Mouse (Mus musculus) thymus, postnatal 4 days (tissue): ENCODE results near the gene Irgm1.
"Not testable (repeated sequence)": the region's sequence is repeated elsewhere in the genome, so short reads cannot be mapped to it uniquely, and the experiment has no call there.

Source experiments
- DNase-seq: peaks from one replicate; pipeline ENCODE4 v3.0.0; 2021

Irgm1 gene

DNA sequence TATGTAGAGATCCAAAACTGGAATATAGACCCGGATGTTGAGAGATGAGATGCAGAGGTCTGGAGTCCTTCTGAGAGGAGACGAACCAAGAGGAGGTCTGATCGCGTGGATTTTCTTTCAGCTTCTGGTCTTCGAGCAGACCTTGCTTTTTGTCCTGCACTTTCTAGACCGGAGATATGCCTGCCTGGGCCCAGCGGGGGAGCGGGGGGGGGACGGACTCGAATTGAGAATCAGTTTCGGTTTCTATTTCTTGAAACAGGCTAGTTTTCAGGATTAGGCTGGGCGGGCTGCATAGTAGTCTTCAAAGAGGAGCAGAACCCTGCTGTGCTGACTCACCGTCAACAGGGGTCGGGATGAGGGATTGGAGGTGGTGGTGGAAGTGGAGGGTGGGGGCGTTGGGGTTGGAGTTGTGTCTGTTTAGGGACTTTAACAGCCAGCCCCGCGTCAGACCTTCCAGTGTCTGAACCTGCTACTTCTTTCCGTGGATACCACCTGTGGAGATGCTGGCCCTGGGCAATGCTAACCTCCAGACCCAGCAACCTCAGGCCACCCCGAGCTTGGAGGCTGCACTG, at the start of gene Irgm1:
Gene Irgm1 (minus strand): TSS at position 483 of the 572 bp plus-strand sequence.
- DNase-seq: peak; percentile 78

DNA sequence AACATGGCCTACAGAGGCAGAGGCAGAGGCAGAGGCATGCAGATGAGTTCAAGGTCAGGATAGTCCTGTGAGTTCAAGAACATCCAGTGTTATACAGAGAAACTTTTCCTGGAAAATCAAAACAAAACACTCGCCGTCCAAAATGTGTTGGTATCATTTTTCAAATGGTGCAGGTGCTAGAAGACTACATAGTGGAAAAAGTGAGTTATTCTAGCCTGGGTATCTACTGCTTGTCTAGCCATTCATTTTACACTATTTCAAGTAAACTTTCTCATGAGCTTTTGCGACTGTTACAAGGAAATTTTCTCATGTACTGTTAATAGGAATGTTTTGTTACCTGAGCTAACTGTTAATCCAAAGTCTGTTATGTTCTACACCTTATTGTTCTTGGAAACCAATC, 46.9 kb upstream of the Irgm1 start:
- no peak for DNase-seq

DNA sequence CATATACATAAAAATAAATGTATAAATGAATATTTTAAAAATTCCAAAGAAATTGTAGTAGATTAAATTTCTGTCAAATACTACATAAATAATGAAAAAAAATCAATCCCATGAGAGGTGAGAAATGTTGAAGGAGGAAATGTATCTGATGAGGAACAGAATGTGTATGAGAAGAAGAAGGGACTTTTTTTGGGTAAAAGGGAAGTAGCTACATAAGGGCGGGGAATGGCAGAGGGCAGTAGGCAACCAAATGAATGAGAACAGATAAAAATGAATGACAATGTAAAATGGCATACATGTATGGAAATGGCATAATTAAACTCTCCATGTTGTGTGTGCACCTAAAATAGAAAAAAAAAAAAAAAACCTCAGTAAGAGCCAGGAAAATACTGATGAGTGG, 42.1 kb upstream of the Irgm1 start:
- no peak for DNase-seq

DNA sequence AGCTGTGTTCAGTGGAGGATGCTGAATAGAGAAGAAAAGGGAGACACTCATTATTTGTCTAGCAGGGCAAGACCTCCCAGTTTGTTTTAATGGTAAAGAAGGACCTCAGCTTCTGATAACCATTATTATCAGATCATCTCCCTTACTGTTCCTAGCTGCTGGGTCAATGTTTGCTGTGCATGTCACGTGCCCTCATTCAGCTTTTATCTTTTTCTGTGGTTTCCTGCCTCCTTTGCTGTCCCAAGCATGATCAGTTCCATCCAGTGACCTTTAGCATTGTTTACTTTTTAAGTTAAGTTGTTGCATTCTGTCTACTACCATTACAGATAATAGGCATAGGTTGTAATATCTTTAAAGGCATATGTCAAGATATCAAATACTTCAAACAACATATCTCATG, 37.0 kb upstream of the Irgm1 start:
- no peak for DNase-seq

DNA sequence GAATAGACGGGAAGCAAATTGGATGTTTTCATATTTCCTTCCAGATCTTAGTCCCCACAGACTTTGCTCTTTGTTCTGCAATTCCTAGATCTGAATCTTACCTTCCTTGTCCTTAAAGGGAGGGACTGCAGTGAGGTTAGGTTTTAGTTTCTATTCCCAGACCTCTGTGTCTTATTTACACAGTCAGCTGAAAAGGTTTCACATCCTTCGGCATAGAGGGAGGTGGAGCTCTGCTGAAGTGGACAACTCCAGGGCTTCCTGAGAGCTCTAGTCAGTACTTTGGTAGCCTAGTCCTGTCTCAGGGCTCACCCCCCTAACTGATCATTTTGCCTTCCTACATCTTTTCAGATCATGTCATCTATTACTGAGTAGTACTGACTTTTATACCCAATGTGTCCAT, 30.5 kb upstream of the Irgm1 start, which contains the start of gene Gm5431:
Gene Gm5431 (minus strand): TSS at position 194 of the 400 bp plus-strand sequence.
- DNase-seq: no peak

DNA sequence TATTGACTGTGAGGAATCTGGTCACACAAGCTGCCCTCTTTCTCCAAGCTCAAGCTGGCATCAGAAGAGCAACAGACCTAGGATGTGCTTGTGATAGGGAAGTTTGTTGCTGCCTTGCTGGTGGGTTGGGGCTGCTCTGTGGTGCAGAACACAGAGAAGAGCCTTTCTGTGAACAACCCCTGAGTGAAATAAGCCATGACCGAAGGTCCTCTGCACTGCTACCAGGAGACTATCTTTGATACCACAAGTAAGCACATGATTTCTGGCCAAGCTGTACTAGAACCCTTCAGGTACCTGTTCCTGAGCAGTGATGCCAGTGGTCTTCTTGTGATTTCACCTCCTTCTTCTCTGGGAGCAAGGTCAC, 30.1 kb upstream of the Irgm1 start:
- not testable (repeated sequence) for DNase-seq

DNA sequence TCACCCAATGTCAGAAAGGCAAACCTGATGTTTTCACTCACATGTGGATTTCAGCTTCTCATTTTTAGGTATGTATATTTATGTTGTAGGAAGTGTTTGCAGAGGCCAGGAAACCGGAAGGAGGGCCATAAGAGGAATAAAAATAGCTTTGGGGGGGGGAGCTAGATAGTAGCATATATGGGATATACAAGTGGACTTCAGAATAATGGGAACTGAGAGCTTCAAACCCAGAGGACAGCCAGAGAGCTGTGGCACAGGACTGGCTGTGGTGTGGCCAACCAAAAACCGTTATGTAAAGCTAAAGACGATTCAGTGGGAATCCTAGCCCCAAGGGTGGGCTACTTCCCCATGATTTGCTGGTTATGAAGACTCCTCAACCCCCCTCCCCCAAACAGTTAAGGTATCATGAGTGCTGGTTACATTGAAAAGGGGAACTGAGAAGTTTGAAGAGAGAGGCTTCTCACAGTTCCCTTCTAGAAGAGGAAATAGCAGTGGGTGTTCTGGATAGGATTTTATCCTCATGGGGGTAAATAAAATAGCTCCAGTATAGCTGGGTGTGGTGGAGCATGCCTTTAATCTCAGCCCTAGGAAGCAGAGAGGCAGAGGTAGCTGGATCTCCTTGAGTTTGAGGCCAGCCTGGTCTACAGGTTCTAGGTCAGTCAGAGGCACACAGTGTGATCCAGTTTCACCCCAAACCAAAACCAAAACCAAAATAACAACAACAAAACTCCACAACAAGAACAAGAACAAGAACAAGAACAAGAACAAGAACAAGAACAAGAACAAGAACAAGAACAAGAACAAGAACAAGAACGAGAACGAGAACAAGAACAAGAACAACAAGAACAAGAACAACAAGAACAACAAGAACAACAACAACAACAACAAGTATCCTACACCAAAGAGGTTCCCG, 29.4 kb upstream of the Irgm1 start:
- not testable (repeated sequence) for DNase-seq

DNA sequence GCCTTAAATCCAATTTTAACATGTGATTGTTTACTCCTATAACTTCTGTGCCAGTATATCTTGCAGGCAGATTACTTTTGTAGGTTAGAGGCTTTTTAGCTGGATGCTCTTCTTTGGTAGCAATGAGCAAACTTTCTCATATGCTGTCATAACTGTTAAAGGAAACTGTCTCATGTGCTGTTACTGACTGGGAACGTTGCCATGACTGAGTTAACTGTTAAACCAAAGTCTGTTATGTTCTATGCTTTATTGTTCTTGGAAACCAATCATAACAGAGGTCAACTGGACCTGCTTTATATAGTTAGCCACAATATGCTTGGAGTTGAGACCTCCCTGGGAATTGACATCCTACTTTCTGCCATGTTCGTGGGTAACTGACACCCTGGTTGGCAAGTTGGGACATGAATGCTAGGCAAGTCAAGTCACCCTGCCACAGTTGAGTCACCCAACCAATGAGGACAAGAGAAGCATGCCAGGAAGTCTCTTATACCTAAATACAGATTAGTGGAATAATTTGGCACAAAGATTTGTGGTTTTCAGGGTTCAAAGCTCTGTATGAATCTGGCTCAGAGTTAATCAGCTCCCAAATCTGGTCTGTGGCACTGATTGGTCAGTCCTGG, 27.4 kb upstream of the Irgm1 start:
- DNase-seq: no peak

DNA sequence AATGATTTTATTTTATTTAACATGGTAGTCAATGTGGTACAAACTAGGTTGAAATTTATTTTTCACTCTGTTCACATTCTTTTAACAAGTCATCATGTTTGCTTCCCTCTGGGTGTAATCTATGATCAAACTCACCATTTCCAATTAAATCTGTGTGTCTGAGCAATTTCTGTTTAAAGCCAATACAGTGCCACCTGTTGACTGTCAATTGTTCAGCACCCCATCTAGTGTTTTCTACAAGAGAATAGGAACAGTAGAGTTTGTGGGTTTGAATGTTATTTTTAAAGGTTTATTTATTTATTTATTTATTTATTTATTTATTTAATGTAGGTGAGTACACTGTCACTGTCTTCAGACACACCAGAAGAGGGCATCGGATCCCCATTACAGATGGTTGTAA, 5.2 kb upstream of the Irgm1 start:
- no peak for DNase-seq

DNA sequence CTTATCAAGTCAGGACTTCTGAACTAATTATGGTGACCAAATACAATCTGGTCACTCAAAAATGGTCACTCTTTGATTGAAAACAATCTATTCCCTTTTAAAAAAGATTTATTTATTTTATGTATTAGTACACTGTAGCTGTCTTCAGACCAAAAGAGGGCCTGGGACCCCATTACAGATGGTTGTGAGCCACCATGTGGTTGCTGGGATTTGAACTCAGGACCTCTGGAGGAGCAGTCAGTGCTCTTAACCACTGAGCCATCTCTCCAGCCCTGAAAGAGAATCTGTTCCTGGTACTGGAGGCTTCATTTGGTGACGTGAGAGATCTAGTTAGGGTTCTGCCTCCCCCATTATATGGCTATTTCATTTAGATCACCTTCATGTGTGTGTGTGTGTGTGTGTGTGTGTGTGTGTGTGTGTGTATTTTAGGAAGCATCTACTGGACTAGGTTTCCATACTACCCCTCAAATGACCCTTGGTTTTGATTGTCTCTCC, 3.9 kb upstream of the Irgm1 start:
- not testable (repeated sequence) for DNase-seq

DNA sequence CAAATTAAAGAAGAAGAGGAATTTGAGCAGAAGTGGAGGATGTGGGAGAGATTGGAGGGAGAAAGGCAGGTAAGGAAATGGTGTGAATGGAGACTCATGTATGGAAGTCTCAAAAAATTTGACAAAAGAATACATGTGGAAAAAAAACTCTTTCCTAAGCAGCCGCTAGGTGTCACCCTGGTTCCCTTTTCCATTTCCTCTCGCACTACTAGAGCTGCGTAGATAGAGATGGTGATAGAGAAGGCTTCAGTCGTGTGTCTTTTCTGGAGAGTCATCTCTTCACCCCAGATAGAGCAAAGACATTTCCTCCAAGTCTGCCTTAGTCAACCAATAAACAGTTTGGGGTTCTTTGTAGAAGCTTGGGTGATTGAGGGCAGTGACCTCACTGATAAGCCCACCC, 3.0 kb upstream of the Irgm1 start:
- DNase-seq: peak; percentile 79

DNA sequence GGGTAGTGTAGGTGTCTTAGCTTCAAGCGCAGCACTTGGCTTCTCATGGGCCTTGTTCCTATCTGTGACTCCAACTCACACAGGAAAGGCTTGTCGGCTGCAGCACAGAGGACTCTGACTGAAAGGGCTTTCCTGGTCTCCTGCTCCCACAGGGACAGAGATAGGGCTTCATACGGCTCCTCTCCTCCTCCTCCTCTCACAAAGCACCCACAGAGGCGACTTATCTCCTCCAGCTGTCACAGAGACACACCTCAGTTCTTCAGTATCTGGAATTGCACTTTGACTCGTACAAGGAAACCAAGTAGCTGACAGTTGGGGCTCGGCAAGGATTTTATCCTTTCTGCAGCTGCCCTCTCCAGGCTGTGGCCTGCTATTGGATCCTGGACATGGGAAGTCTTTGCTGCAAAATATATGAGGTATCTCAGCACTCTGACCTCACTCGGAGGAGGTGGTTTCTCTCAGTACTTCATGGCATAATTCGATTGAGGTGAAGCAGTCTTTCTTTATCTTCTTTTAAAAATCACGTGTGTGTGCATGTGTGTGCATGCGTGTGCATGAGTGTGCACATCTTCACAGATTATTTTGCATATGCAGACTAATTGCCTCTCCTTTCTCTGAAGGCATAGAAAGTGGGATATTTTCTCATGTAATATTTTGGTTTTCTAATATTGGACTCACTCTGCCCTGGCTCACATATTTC, 2.3 kb upstream of the Irgm1 start:
- DNase-seq: no peak

DNA sequence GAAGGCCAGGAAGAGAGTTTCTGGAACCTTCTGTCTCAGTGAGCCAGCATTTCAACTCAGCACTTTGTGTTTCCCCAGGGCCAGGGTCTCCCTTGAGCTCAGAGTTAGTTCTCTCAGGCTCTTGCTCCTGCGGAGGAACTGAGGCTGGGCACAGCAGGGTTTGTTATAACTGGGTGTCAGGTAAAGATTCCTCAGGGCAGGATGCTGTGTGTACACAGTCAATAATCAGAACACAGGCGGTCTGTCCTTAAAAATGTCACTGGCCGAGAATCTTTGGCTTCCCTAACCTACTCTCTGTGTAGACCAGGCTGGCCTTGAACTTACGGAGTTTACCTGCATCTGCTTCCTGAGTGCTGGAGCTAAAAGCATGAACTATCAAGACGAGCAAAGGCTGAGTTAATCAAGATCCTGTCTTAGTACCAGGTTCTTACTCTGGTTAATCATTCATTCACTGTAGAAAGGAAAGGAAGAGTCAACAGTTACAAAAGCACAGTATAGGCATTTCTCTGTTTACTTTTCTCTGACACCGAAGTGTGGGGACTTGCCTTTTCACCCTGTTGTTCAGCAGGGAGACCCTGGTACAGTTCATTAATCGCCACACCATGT, 1.3 kb upstream of the Irgm1 start:
- DNase-seq: no peak

DNA sequence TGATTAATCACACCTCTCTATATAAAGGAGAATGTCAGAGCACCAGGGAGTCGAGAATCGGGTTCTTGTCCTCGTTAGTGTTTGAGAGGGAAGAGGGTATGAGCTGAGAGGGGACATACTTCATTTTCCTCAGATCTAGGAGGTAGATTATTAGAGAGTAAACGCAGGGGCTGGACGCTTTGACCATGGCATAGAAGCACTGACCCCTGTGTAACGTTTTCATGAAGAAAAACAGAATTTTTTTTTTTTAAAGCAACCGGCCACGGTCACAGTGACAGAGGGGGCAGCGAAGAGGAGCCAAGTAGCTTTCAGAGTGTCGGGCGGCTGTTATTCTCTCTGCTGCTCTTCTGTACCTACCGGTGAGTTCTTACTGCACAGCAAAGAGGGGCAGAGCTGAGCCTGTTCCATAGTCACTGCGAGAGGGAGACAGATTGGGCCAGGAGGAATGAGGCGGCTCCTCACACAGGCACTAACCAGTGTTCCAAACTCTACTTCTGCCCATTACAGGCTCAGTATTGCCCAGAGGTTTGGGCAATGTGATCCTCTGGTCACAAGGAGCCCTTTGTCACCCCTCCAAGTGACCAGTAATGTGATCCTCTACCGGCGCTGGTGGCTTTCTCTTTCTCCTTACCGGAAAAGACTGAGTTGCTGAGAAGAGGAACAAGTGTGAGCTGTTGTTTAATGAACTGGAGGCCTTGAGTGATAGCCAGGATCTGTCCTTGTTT, 496 bp upstream of the Irgm1 start:
- peak; percentile 62 for DNase-seq

DNA sequence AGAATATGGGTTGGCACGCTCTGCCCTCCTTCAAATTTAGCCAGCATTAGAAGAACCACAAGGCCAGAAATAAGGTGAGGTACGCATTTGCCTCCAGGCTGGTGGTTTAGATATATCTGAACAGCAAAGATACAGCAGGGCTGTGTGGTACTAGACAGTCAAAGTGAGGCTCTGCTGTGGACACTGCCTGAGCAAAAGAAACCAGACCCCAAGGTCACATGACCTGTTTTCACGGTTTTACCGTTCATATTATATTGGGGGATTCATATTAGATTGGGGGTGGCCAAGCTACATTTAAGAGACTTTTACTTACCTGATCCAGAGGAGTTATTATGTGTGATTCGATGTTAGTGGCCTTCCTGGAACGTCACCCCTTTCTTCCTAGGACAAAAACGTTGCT, 702 bp downstream of the Irgm1 start:
- DNase-seq: peak; percentile 36

DNA sequence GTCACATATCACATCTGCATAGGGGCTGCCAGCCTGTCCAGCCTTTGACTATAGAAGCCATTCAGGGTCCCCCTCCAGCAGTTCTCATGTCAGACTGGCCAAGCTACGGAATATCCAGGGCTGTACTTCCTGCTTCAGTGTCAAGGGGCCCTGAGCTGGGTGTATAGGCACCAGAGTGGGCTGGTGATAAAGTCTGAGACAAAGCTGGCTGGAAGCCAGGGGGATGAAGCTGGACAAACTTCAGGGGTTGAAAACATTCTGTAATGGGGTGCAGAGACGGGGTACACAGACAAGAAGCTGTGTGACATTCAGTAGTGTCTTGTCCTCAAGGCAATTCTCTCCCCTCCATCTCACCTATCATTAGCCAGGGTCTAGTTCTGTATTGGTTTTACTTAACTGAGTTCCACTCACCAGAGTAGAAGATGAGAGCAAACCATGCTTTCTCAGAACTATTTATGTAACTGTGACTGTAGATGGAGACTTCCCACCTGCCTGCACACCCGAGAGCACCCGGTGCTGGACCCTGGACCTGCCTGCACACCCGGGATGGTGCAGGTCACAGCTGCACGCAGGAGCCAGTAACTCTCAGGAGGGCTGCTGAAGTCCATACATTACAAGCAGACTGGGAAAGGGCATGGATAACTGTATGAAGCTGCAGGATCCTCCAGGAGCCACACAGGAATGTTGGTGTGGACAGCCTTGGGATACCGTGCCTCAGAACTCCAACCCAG, 1.9 kb downstream of the Irgm1 start:
- DNase-seq: peak; percentile 42

DNA sequence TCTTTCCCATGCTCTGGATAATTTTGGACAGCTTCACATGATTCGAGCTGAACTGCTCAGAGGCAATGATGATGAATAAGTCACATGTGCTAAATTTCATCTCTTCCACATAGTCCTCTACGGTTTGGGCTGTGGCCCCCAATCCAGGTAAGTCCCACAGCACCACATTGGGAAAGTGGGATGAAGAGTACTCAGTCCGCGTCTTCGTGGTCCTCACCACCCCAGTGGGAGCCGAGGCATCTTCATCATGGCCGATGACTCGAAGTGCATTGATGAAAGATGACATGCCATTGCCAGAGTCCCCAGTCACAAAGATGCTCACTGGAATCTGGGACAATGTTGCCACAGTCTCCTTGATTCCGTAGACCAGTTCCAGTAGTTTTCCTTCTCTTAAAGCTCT, 5.0 kb downstream of the Irgm1 start:
- DNase-seq: no peak

DNA sequence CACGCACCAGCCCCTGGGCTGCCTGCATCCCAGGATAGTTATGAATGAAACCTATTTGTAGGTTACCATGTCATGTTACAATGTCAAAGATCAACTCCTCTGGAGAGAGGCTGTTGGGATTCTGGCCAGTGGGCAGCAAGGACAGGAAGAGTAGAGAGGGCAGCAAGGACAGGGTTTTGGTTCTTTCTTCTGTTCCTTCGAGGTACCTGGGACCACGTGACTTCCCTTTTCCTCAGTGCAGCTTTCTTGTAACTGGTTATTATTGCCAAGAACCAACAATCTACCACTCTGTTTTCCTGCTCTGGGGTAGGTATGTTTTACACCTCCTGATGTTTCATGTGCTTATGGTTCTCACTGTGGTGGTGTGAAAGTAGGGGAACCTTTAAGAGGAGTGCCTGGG, 7.7 kb downstream of the Irgm1 start:
- no peak for DNase-seq

DNA sequence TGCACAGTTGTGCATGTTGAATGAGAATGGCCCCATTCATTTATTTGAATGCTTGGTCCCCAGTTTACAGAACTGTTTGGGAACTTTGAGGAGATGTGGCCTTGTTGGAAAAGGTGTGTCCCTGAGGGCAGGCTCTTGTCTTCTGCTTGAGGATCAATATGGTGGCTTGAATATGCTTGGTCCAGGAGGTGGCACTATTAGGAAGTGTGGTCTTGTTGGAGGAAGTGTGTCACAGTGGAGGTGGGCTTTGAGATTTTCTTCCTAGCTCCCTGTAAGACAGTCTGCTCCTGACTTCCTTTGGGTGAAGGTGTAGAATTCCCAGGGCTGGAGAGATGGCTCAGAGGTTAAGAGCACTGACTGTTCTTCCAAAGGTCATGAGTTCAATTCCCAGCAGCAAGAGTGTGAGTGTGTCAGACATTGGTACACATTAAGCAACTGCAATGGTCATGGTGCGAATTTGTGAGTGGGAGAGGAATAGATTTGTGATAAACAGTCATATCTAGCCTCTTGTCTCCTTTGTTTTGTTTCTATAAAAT, 8.6 kb downstream of the Irgm1 start:
- DNase-seq: no peak

DNA sequence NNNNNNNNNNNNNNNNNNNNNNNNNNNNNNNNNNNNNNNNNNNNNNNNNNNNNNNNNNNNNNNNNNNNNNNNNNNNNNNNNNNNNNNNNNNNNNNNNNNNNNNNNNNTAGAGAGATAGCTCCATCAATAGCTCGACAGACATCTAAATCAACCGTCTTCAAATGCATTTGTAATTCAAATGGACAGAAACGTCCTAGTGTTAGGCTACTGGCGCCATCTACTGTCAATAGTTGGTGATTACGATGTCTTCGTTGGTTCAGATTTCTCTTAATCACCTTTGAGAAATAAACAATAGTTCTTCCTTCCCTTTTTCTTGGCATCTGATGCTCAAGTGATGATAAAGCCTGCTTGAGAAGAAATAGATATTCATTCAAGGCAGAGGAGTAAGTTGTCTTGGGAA, 12.5 kb downstream of the Irgm1 start:
- DNase-seq: peak; percentile 69
